ENCODE assay signal across 13 mouse cellular contexts in the genomic region with DNA sequence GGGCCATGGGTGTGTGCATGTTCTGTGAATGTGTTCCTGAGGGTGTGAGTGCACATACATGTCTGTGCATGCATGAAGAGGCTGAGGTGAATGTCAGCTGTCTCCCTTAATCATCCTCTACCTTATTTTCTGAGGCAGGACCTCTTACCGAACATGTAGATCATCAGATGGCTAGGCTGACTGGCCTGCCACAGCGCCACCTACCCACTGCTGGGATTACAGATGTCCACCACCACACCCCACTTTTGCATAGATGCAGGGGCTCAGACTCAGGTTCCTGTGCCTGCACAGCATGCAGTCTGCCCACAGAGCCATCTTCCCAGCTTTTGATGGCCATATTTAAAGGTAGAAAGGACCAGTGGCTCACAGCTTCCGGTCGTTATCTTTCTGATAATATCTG.
DNase-seq lines count a peak whose midpoint lies in the region; ATAC-seq and TF ChIP-seq lines count a peak whose summit lies in the region.
"Had no signal": no experiment of that assay in that cellular context is flagged by ENCODE, and none has a peak within 500 bp of the region (broad histone marks: within the 10 kb centered on the region; RNA-seq: fewer than 3 reads in every experiment).

No protein-coding gene starts in this region.

- no peak overlapping the region for H3K27ac ChIP-seq in gastrocnemius, adult 2 months
- no peak overlapping the region for H3K27ac ChIP-seq in liver, embryonic 14.5 days
- H3K27ac ChIP-seq in liver, embryonic 11.5 days (ENCODE audit: low read depth, low read length): no peak overlapping the region
- H3K27ac ChIP-seq in bone marrow macrophage, adult 2 months (ENCODE audit: insufficient read depth, low read depth, low read length): no peak overlapping the region
- H3K27ac ChIP-seq in hindbrain, embryonic 10.5 days: no peak overlapping the region
- H3K27ac ChIP-seq: limb, embryonic 10.5 days had no signal

- peak; percentile 16; the same call in 1 of the 2 replicates for TF ChIP-seq CTCF in gastrocnemius, adult 2 months (IDR thresholded peaks at IDR 0.05)
- peak; percentile 47 for TF ChIP-seq CTCF in liver, embryonic 14.5 days (IDR thresholded peaks at IDR 0.05; ENCODE audit: low read depth)
- TF ChIP-seq CTCF in bone marrow macrophage, adult 2 months (IDR thresholded peaks at IDR 0.05; ENCODE audit: low read depth, low read length): peak; percentile 34

- no peaks in the 10 kb centered on the region for H3K36me3 ChIP-seq in liver, embryonic 14.5 days (replicated peaks; ENCODE audit: control insufficient read depth, insufficient read depth, low read depth)
- no peaks in the 10 kb centered on the region for H3K36me3 ChIP-seq in liver, embryonic 11.5 days (ENCODE audit: control insufficient read depth, insufficient read depth, low read length)
- H3K36me3 ChIP-seq in hindbrain, embryonic 10.5 days: no peaks in the 10 kb centered on the region
- H3K36me3 ChIP-seq: limb, embryonic 10.5 days had no signal

- 47% methylated on average over 4 of the region's 4 CpGs for WGBS in liver, embryonic 14.5 days (ENCODE audit: insufficient replicate concordance)
- WGBS in liver, embryonic 11.5 days: 62% methylated on average over 4 of the region's 4 CpGs
- WGBS in hindbrain, embryonic 10.5 days: 76% methylated on average over 4 of the region's 4 CpGs

- DNase-seq in gastrocnemius, adult 2 months: no peak
- DNase-seq in gastrocnemius, postnatal 36 days: no peak
- no peak for DNase-seq in liver, embryonic 14.5 days (ENCODE audit: low read depth in 3 of 3, low spot score in 3 of 3)
- DNase-seq in liver, embryonic 11.5 days (ENCODE audit: low spot score): no peak
- peak; percentile 53 for DNase-seq in A20 (ENCODE audit: low read depth, low spot score)
- DNase-seq in hindbrain, embryonic 10.5 days (ENCODE audit: low spot score): no peak
- DNase-seq in embryo, embryonic 10 days (ENCODE audit: low spot score): no peak
- DNase-seq: adrenal gland, adult 8-10 months; heart, postnatal 14 days had no signal

- no peaks in the 10 kb centered on the region for H3K27me3 ChIP-seq in liver, embryonic 14.5 days (ENCODE audit: control insufficient read depth, insufficient read depth, low read length)
- H3K27me3 ChIP-seq in liver, embryonic 11.5 days (replicated peaks; ENCODE audit: control insufficient read depth, insufficient read depth, low read length): no peaks in the 10 kb centered on the region
- H3K27me3 ChIP-seq in hindbrain, embryonic 10.5 days (ENCODE audit: insufficient read depth, poor library complexity, severe bottlenecking): no peaks in the 10 kb centered on the region

- no peak for TF ChIP-seq POLR2A in bone marrow macrophage, adult 2 months (IDR thresholded peaks at IDR 0.05; ENCODE audit: borderline replicate concordance, low read depth, low read length)

- intact Hi-C loops in gastrocnemius, adult 2 months (cut with DNase I): no loop called here
- intact Hi-C loops in gastrocnemius, postnatal 36 days (cut with DNase I): no loop called here

- no peaks in the 10 kb centered on the region for H3K9me3 ChIP-seq in liver, embryonic 14.5 days (ENCODE audit: control insufficient read depth, low read length)
- no peaks in the 10 kb centered on the region for H3K9me3 ChIP-seq in liver, embryonic 11.5 days (ENCODE audit: control insufficient read depth, low read length)
- H3K9me3 ChIP-seq in hindbrain, embryonic 10.5 days: no peaks in the 10 kb centered on the region
- H3K9me3 ChIP-seq: limb, embryonic 10.5 days had no signal

- ATAC-seq in liver, embryonic 14.5 days (ENCODE audit: insufficient read depth): no peak
- ATAC-seq in liver, embryonic 11.5 days (replicated peaks; ENCODE audit: low FRiP score): no peak
- ATAC-seq: inflammation-experienced regulatory T-cells, adult 6 months; midbrain, embryonic 16.5 days had no signal

- no peak overlapping the region for H3K4me3 ChIP-seq in gastrocnemius, adult 2 months
- no peak overlapping the region for H3K4me3 ChIP-seq in liver, embryonic 14.5 days (ENCODE audit: insufficient read depth in 1 of 2, low read depth in 2 of 2, low read length in 2 of 2)
- H3K4me3 ChIP-seq in liver, embryonic 11.5 days (ENCODE audit: low read depth, low read length): no peak overlapping the region
- no peak overlapping the region for H3K4me3 ChIP-seq in bone marrow macrophage, adult 2 months (ENCODE audit: insufficient read depth, low read length)
- no peak overlapping the region for H3K4me3 ChIP-seq in hindbrain, embryonic 10.5 days
- H3K4me3 ChIP-seq: limb, embryonic 10.5 days had no signal

- no peak for TF ChIP-seq EP300 in liver, embryonic 14.5 days (IDR thresholded peaks at IDR 0.05; ENCODE audit: low read depth)

- H3K4me2 ChIP-seq in liver, embryonic 14.5 days (ENCODE audit: low read depth): no peak overlapping the region
- H3K4me2 ChIP-seq in liver, embryonic 11.5 days: no peak overlapping the region

- H3K4me1 ChIP-seq in liver, embryonic 14.5 days (replicated peaks; ENCODE audit: control insufficient read depth in 2 of 2, insufficient read depth in 2 of 2, low read length in 1 of 2): no peaks in the 10 kb centered on the region
- no peaks in the 10 kb centered on the region for H3K4me1 ChIP-seq in liver, embryonic 11.5 days (replicated peaks; ENCODE audit: control insufficient read depth, insufficient read depth, low read length)
- no peaks in the 10 kb centered on the region; the same call in 1 of the 2 replicates for H3K4me1 ChIP-seq in bone marrow macrophage, adult 2 months (ENCODE audit: control insufficient read depth, insufficient read depth, low read length)
- H3K4me1 ChIP-seq in hindbrain, embryonic 10.5 days (replicated peaks): no peaks in the 10 kb centered on the region
- H3K4me1 ChIP-seq: limb, embryonic 10.5 days had no signal

- H3K9ac ChIP-seq in liver, embryonic 14.5 days (replicated peaks): no peak overlapping the region
- no peak overlapping the region for H3K9ac ChIP-seq in liver, embryonic 11.5 days (ENCODE audit: low read depth, low read length)
